Comparison of ENCODE assay signal across 17 mouse cellular contexts in genomic region chr8:125049051-125049750, GRCm38 (mm10). TPM values are rescaled to one million over a fixed set of nuclear protein-coding genes. Genes with fewer than 3 reads are reported as not detected.
"Had no signal": no experiment of that assay in that cellular context is flagged by ENCODE, and none has a peak within 500 bp of the region (broad histone marks: within the 10 kb centered on the region; RNA-seq: fewer than 3 reads in every experiment).

No protein-coding gene starts in this region.

- H3K27ac ChIP-seq: kidney, postnatal 0 days; layer of hippocampus, adult 2 months; left cerebral cortex, adult 2 months; liver, embryonic 13.5 days; neural tube, embryonic 12.5 days; neural tube, embryonic 15.5 days; stomach, embryonic 15.5 days had no signal

- DNase-seq: kidney, postnatal 25 days; layer of hippocampus, adult 9-11 months; layer of hippocampus, postnatal 36 days; liver, embryonic 13.5 days; lung, adult 2 months; lung, postnatal 14 days; midbrain, embryonic 14.5 days; right cerebral cortex, adult 18-20 months; right cerebral cortex, postnatal 25 days; thymus, postnatal 25 days had no signal

- H3K4me3 ChIP-seq: layer of hippocampus, adult 2 months; left cerebral cortex, adult 2 months; liver, embryonic 13.5 days; neural tube, embryonic 12.5 days; neural tube, embryonic 15.5 days; stomach, embryonic 15.5 days had no signal

RNA-seq across cellular contexts. Expression of gene Disc1, which starts 4.8 kb away (rescaled TPM):
- total RNA-seq: megakaryocyte-erythroid progenitor cell, adult 5-6 weeks had no signal
